Mouse (Mus musculus) layer of hippocampus, adult 9-10 months (tissue): Measurements from ENCODE around the gene Adam12.

Experiments
- DNase-seq: peaks from one replicate; pipeline ENCODE4 v3.0.0; 2022; ENCODE audit warnings: low spot score

Gene Adam12

DNA sequence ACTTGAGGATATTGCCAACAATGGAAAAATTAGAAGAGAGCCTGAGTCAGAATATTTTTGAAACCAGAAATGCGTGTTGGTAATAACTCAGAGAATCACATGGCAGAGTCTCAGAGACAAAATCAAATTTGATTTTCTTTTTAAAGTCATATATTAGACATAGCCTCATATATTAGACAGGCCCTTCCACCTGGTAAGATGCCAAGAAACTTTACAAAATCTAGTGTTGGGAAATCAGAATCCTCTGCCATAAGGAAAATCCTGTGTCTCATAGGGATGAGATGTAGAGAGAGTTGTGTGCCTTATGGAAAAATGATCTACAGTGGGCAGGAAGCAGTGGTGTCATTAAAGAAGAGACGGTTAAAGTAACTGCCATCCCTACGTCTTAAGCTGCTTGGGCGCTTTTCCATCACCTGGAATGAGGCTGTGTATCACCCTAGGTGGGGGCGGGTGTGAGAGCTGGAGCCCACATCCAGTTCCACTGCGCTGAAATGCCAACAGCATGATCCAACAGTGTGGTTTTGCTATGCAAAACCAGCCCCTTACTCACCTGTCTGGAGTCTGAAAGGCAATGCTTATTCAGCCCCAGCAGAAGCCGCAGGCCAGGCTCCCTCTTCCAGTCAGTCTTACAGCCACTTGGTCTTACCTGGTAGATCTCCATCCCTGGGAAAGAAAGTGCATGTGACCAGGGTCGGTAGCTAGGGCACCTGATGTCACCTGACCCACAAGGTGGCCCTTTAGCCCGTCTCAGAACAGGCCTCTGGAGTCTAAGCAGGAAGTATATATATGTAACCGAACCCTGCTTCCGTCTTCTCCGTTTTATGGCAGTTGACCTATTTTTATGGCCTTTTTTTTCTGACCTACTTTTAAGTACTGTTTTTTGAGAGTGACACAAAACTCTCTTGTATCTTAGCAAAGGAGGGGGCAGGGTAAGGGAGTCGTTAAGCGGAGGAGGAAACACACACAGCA lies at the start of gene Adam12:
Adam12 (minus strand) TSS at position 769 of the 969 bp plus-strand sequence.
- DNase-seq = no peak

DNA sequence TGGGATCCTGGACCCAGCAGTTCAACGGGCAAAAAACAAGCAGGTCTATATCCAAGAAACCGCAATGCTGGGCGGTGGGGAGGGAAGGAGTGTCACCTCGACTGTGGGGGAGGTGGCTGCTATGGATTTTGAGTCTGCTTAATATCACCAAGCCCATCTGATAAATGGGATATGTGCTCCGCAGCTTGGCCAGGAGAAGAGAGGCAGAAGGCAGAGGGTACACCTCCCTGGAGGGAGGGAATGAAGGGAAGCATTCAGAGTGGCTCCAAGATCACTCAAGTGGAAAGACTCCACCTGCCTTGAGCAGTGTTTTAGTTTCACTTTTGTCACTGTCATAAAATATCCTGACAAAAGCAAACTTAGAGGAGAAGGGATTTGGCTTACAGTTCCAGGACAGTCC lies 41.0 kb upstream of the Adam12 start:
- DNase-seq = no peak

DNA sequence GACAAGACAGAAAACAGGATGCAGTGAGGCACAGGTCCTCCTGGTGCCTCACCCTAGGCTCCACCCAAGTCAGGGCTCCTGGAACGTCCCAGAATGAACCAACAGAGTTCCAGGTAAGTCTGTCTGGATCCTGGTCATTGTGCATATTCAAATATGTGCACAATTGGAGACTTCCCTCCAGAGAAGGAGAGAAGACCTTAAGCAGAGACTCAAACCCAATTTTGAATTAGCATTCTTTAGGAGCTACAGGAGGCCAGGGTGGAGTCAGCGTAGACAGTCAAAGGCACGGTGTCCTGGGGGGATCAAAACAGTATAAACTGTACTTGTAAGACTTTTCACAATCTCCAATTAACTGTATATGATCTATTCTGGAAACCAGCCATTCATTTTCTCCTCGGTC lies 40.5 kb upstream of the Adam12 start:
- no peak for DNase-seq

DNA sequence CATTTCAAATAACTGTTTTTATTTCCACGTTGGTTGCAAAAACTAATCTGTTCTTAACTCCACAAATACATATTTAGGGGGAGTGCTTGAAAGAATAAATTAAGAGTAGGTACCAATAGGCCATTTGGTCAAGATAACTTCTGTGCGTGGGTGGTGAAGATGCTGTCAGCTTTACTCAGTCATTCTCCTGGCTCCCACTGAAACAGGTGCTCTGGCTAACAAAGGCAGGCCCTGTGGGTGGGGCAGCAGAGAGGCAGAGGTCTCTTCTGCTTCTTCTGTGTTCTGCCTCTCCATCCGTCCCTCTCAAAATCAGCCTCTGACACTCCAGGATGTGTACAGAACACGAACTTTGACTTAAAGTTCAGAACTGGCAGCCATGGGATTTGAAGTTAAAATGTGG lies 33.8 kb upstream of the Adam12 start:
- DNase-seq = no peak

- peak; percentile 52 for DNase-seq
These were observed 31.4 kb upstream of the Adam12 start for GRCm38 (mm10) chr7:134263146-134263906.

DNA sequence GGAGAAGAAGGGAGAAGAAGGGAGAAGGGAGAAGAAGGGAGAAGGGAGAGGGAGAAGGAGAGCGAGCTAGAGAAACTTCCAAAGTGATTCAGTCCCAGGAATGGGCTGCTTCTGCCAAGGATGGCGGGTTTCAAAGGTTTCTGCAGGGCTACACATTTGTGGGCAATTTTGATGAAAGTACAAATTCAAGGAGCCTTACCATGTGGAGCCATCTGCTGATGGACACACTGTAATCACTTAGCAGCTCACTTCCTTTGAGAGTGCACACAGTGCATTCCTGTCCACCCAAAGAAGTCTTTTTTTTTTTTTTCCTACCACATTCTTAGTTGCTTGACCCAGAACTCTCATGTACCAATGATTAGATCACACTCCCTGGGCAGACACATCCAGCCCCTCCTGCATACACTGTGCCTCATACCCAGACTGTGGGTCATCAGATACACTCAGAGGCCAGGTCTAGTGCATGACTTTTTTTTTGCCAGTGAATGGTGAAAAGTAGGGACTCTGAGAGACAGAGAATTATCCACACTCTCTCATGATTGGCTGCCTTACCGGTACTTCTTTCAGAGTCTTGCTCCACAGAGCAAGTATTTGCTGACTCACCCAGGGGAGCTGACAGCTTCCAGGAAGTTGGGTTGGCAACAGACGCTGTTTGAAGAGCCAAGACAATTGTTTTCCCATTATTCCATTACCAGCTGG lies 29.2 kb upstream of the Adam12 start:
- peak; percentile 22 for DNase-seq

- no peak for DNase-seq
These were observed 18.4 kb upstream of the Adam12 start for GRCm38 (mm10) chr7:134250273-134250870.

DNA sequence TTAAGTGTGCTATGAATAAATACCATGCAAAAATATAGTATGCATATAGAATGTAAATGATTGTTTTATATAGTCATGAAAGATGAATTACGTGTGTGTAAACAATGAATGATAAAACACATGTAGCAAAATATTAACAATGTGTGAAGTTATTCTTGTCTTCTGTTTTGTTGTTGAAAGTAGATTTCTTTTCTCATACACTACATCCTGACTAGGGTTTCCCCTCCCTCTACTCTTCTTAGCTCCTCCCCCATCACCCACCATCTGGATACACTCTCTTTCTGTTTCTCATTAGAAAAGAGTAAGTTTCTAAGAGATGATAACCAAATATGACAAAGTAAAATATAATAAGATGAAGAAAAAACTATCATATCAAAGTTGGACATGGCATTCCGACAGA lies 16.1 kb upstream of the Adam12 start:
- no peak for DNase-seq

GRCm38 (mm10) chr7:134246624-134247023 lies 14.7 kb upstream of the Adam12 start:
- DNase-seq = no peak

DNA sequence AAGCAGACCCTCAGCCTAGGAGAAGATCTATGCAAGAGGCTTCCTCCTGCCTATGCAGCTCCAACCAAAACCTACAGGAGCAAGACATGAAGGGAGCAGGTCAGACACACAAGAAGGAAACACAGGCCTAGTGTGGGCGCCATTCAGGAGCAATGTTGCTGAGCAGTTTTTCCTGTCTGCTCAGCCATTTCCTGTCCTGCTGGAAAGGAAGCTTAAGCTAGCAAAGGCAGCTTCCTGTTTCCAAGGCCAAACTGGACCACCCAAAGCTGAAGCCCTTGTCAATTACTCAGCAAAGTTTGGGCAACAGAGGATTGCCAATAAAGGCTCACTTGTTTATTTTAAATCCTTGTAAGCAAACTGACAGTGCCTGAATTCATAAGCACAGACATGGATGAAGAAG lies 10.8 kb upstream of the Adam12 start:
- DNase-seq = no peak

GRCm38 (mm10) chr7:134241212-134241611 lies 9.3 kb upstream of the Adam12 start:
- no peak for DNase-seq

GRCm38 (mm10) chr7:134240579-134240978 lies 8.6 kb upstream of the Adam12 start:
- no peak for DNase-seq

DNA sequence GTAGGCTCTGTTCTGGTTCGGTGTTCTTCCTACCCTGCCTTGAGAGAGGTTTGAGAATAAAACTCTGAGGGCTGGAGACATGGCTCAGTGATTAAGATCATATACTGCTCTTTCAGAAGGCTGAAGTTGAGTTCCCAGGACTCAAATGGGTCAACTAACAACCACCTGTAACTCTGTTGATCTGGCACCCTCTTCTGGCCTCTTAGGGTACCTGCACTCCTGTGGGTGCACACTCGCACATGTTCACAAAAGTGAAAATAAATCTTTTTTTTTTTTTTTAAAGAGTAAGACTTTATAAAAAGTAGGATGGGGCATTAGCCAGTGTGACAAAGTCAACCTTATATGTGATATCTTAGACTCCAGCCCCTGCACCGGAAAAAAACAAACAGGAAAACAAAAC lies 6.9 kb upstream of the Adam12 start:
- no peak for DNase-seq

GRCm38 (mm10) chr7:134237356-134237755 lies 5.4 kb upstream of the Adam12 start:
- no peak for DNase-seq

DNA sequence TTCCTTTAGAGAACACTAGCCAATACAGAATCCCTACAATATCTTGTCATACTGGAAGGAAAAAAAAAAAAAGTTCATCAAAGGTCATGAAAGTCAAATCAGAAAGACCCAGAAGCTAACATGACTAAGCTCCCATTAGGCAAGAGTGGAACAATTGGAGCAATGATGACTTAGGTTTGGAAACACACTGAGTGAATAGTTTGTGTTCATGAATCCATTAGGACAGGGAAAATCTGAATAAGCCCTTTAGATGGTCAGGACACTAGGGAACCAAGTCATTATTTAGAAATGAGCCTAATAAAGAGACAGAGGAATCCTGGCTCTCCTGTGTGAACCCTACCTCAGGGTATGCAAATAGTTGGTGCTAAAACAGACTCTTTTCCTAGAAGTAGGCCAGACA lies 4.8 kb upstream of the Adam12 start:
- no peak for DNase-seq

DNA sequence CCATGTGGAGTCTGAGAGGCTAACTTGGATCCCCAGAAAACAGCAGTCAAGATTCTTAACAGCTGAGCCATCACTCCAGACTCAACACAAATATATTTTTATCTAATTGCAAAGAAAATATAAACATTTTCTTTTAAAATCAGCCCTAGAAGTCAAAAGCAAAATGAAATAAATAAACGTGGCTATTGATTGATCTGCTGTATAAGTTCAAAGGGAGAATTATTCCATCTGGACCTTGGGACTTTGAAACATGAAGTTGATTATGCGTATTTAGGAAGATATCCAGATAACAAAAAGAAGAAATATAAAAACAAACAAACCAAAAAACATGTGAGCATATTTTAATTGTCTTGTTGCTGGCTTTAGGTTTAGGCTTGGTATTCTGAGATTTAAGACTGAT lies 3.6 kb upstream of the Adam12 start:
- DNase-seq = no peak

DNA sequence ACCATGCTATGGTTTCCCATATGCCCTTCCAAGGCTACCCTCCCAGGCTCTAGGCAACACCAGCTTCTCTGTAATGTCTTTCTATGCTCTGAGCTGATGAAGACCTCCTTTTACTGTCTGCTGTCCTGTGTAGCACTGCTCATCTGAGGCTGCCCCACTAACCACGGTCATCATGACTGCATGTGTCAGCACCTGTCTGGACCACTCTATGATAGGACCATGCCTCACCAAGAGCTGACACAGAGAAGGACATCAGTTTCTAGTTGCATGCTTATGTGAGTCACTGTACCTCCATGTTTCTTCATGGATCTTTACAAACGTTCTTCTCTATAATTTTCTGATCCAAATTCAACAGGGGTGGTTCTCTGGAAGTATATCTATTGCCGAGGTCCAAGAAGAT lies 1.2 kb downstream of the Adam12 start:
- no peak for DNase-seq

DNA sequence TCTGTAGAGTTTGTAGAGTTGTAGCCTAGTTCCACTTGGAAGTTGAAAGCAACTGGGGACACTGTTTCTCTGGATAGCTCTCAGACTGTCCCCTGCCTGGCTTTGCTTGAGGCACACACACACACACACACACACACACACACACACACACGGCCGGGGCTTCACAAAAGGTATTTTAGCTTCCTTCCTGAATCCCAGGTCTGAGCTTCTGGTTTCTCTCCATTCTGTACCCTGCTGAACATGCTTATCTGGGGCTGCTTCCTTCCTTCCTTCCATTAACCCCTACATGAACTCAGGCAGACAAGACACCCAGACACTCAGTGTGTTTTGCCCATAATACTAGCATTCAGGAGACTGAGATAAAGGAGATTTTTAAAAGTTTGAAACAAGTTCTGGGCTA lies 2.0 kb downstream of the Adam12 start:
- DNase-seq = no peak

GRCm38 (mm10) chr7:134227773-134228455 lies 4.0 kb downstream of the Adam12 start:
- no peak for DNase-seq

GRCm38 (mm10) chr7:134227101-134227500 lies 4.8 kb downstream of the Adam12 start:
- no peak for DNase-seq

DNA sequence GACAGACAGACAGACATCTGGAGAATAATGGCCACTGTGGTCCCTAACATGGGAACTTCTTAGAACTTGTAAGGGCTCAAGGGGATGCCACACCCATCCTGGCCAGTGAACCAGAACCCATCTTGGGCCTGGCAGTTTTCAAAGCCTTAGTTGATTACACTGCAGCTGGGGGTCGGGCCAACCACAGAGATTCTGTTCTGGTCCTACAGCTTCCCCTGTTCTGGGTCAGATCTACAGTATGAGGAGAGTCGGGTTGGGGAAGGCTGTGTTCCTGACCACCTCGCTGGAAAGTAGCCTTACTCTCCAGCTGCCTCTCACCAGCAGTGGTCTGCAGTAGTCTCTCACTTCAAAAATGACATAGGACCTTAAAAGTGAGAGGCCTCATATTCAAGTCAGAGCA lies 5.7 kb downstream of the Adam12 start:
- no peak for DNase-seq
